Mouse (Mus musculus) NIH3T3 (cell line): Measurements from ENCODE around the gene Cdh23.

Source experiments
- DNase-seq: peaks from one replicate; pipeline ENCODE4 v3.0.0-alpha.2; 2012; ENCODE audit warnings: low read depth

The Cdh23 gene

DNA sequence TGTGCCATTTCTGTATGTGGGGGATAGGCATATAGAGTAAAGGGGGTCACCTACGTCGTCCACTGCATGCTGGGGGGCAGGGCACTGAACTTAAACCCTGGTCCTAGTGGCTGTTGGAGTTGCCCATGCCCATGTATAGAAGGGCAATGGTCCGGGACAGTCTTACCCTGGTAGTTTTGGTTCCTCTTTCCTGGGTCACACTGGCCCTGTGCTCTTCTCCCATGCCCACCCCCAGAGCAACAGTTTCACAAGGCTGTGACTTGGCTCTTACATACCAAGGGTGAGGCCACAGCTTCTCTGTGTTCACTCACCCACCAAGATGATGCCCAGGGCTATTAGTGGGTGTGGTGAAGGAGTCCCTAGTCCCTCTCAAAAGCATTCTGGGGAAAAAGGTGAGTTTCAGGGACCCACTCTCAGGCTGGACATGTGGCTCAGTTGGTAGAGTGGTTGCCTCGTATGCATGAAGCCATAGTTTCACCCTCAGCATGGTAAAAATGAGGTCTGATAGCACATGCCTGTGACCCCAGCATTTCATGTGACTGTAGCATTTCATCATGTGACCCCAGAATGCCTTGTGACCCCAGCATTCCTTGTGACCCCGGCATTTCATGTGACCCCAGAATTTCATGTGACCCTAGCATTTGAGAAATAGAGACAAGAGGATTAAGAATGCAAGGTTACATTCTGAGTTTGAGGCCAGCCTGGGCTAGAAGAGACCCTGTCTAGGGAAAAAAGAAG, 435.6 kb downstream of the Cdh23 start:
- no peak for DNase-seq

- DNase-seq, result no peak
Observed at GRCm38 (mm10) chr10:60257261-60257825, 438.9 kb downstream of the Cdh23 start.

GRCm38 (mm10) chr10:60256088-60256487, 440.2 kb downstream of the Cdh23 start:
- no peak for DNase-seq
